Mouse (Mus musculus) embryonic fibroblast, embryonic 13.5 days (primary cell): Measurements from ENCODE around the gene Svs1.

Source experiments
- CTCF ChIP-seq: IDR thresholded peaks from 2 replicates; pipeline ENCODE4 v1.5.1; 2011; ENCODE audit warnings: mild to moderate bottlenecking, control low read depth, low read length, moderate library complexity, borderline replicate concordance; ENCODE audit not compliant: insufficient read depth
- POLR2A ChIP-seq: IDR thresholded peaks from 2 replicates; pipeline ENCODE4 v1.6.1; 2011; ENCODE audit warnings: low read depth, mild to moderate bottlenecking, control low read depth, low read length, moderate library complexity

GRCm38 (mm10) chr6:49008420-49009160, 21.9 kb downstream of the Svs1 start:
- no peak for TF ChIP-seq POLR2A
- no peak for TF ChIP-seq CTCF
